Mouse (Mus musculus): ENCODE results near the gene Ppp2r5b. TPM values are rescaled to one million over a fixed set of nuclear protein-coding genes. Genes with fewer than 3 reads are reported as not detected.

Ppp2r5b gene
- total and polyA plus RNA-seq, 3 experiments, result 2.8 to 9.8 (median 3.4) TPM

GRCm38 (mm10) chr19:6178775-6179174, 56.9 kb downstream of the Ppp2r5b start:
- no peak overlapping the region for H3K4me3 ChIP-seq (replicated peaks in 1 of 3; ENCODE audit: low read depth in 2 of 3, low read length in 2 of 3, poor library complexity in 1 of 3)
- H3K9me3 ChIP-seq (replicated peaks; ENCODE audit: low read length), result no peaks in the 10 kb centered on the region
- no peaks in the 10 kb centered on the region for H3K36me3 ChIP-seq (replicated peaks in 1 of 2; ENCODE audit: control insufficient read depth in 1 of 2, insufficient read depth in 1 of 2, low read length in 1 of 2)
- H3K79me2 ChIP-seq (replicated peaks; ENCODE audit: control insufficient read depth, extremely low read depth, insufficient read depth, poor library complexity, severe bottlenecking), result no peaks in the 10 kb centered on the region
- peaks cover 0 to 5% of the 10 kb centered on the region in 2 experiments; a peak in 2 of 4 replicates for H3K4me1 ChIP-seq (ENCODE audit: control insufficient read depth in 1 of 2, insufficient read depth in 2 of 2)
- TF ChIP-seq USF1 (IDR thresholded peaks at IDR 0.05; ENCODE audit: low read depth, low read length), result no peak
- TF ChIP-seq MAZ (IDR thresholded peaks at IDR 0.05; ENCODE audit: low read depth, low read length), result no peak
- no peak for TF ChIP-seq ZMIZ1 (IDR thresholded peaks at IDR 0.05; ENCODE audit: low read depth, low read length)
- TF ChIP-seq MEF2A (IDR thresholded peaks at IDR 0.05; ENCODE audit: borderline replicate concordance, low read depth, low read length), result no peak
- TF ChIP-seq CHD2 (IDR thresholded peaks at IDR 0.05; ENCODE audit: low read length), result no peak
- TF ChIP-seq MAFK (IDR thresholded peaks at IDR 0.05; ENCODE audit: insufficient replicate concordance, low read length), result peak; percentile 74
- TF ChIP-seq PAX5 (IDR thresholded peaks at IDR 0.05; ENCODE audit: low read length), result no peak
- H3K27ac ChIP-seq (ENCODE audit: insufficient read depth, low read depth), result no peak overlapping the region
- H3K27me3 ChIP-seq (replicated peaks), result peaks cover 18% of the 10 kb centered on the region
- no peak overlapping the region for H3K9ac ChIP-seq (ENCODE audit: insufficient read depth, low read depth)
- in situ Hi-C loops (cut with MboI; ENCODE audit: low pct_ligation_motif_present, low pct_unique_long_range_greater_than_20kb, low sequenced_read_pairs) (no loop called here), dilution Hi-C loops (cut with MboI; ENCODE audit: extremely low pct_ligation_motif_present, extremely low pct_unique_long_range_greater_than_20kb, low sequenced_read_pairs) (no loop called here)
- no peak for DNase-seq (ENCODE audit: extremely low read depth)
- H3K4me2 ChIP-seq (ENCODE audit: insufficient read depth, low read depth, poor library complexity, severe bottlenecking), result no peak overlapping the region

Other genes starting within 250 kb of the Ppp2r5b start
Only the 20 nearest of the 29 such genes appear.
- 44.7 and 48.2 TPM in 2 replicates for gene Vps51, start 158.6 kb downstream of the Ppp2r5b start, total RNA-seq (2012; rRNA removed)
- 37.0 and 37.7 TPM in 2 replicates for gene Vps51, start 158.6 kb downstream of the Ppp2r5b start, total RNA-seq (2014; rRNA removed)
- gene Vps51, start 158.6 kb downstream of the Ppp2r5b start, polyA plus RNA-seq (2012; ENCODE audit: insufficient read length, low read depth), result 44.1 and 51.2 TPM in 2 replicates
- gene Tmem262, start 155.8 kb downstream of the Ppp2r5b start, total RNA-seq (2012; rRNA removed), result not detected in 2 replicates
- gene Tmem262, start 155.8 kb downstream of the Ppp2r5b start, total RNA-seq (2014; rRNA removed), result not detected in 2 replicates
- gene Tmem262, start 155.8 kb downstream of the Ppp2r5b start, polyA plus RNA-seq (2012; ENCODE audit: insufficient read length, low read depth), result not detected in 2 replicates
- gene Gm28374, start 153.6 kb downstream of the Ppp2r5b start, total RNA-seq (2012; rRNA removed), result not detected in 2 replicates
- 0.40 and 0.42 TPM in 2 replicates for gene Gm28374, start 153.6 kb downstream of the Ppp2r5b start, total RNA-seq (2014; rRNA removed)
- 0.57 TPM in 1 of 2 replicates, not detected in the other for gene Gm28374, start 153.6 kb downstream of the Ppp2r5b start, polyA plus RNA-seq (2012; ENCODE audit: insufficient read length, low read depth)
- 26.8 and 29.4 TPM in 2 replicates for gene Zfpl1, start 150.9 kb downstream of the Ppp2r5b start, total RNA-seq (2012; rRNA removed)
- 23.1 and 26.1 TPM in 2 replicates for gene Zfpl1, start 150.9 kb downstream of the Ppp2r5b start, total RNA-seq (2014; rRNA removed)
- 30.5 and 40.9 TPM in 2 replicates for gene Zfpl1, start 150.9 kb downstream of the Ppp2r5b start, polyA plus RNA-seq (2012; ENCODE audit: insufficient read length, low read depth)
- 51.5 and 59.2 TPM in 2 replicates for gene Cdca5, start 150.9 kb downstream of the Ppp2r5b start, total RNA-seq (2012; rRNA removed)
- gene Cdca5, start 150.9 kb downstream of the Ppp2r5b start, total RNA-seq (2014; rRNA removed), result 62.7 and 67.8 TPM in 2 replicates
- gene Cdca5, start 150.9 kb downstream of the Ppp2r5b start, polyA plus RNA-seq (2012; ENCODE audit: insufficient read length, low read depth), result 80.6 and 81.6 TPM in 2 replicates
- 0.81 and 0.84 TPM in 2 replicates for gene AC131692.1, start 141.5 kb downstream of the Ppp2r5b start, total RNA-seq (2012; rRNA removed)
- 0.42 and 0.74 TPM in 2 replicates for gene AC131692.1, start 141.5 kb downstream of the Ppp2r5b start, total RNA-seq (2014; rRNA removed)
- gene AC131692.1, start 141.5 kb downstream of the Ppp2r5b start, polyA plus RNA-seq (2012; ENCODE audit: insufficient read length, low read depth), result 4.6 and 4.7 TPM in 2 replicates
- gene Naaladl1, start 130.1 kb downstream of the Ppp2r5b start, total RNA-seq (2012; rRNA removed), result 0.25 and 0.34 TPM in 2 replicates
- 0.20 and 0.24 TPM in 2 replicates for gene Naaladl1, start 130.1 kb downstream of the Ppp2r5b start, total RNA-seq (2014; rRNA removed)
- gene Naaladl1, start 130.1 kb downstream of the Ppp2r5b start, polyA plus RNA-seq (2012; ENCODE audit: insufficient read length, low read depth), result 1.1 and 1.9 TPM in 2 replicates
- 27.0 and 31.0 TPM in 2 replicates for gene Sac3d1, start 117.2 kb downstream of the Ppp2r5b start, total RNA-seq (2012; rRNA removed)
- gene Sac3d1, start 117.2 kb downstream of the Ppp2r5b start, total RNA-seq (2014; rRNA removed), result 24.6 and 31.9 TPM in 2 replicates
- 26.9 and 29.8 TPM in 2 replicates for gene Sac3d1, start 117.2 kb downstream of the Ppp2r5b start, polyA plus RNA-seq (2012; ENCODE audit: insufficient read length, low read depth)
- 15.6 and 17.4 TPM in 2 replicates for gene Snx15, start 107.6 kb downstream of the Ppp2r5b start, total RNA-seq (2012; rRNA removed)
- 14.0 and 15.3 TPM in 2 replicates for gene Snx15, start 107.6 kb downstream of the Ppp2r5b start, total RNA-seq (2014; rRNA removed)
- 14.4 and 15.7 TPM in 2 replicates for gene Snx15, start 107.6 kb downstream of the Ppp2r5b start, polyA plus RNA-seq (2012; ENCODE audit: insufficient read length, low read depth)
- not detected in 2 replicates for gene Batf2, start 94.9 kb downstream of the Ppp2r5b start, total RNA-seq (2012; rRNA removed)
- gene Batf2, start 94.9 kb downstream of the Ppp2r5b start, total RNA-seq (2014; rRNA removed), result not detected in 2 replicates
- not detected in 2 replicates for gene Batf2, start 94.9 kb downstream of the Ppp2r5b start, polyA plus RNA-seq (2012; ENCODE audit: insufficient read length, low read depth)
- gene Arl2, start 94.3 kb downstream of the Ppp2r5b start, total RNA-seq (2012; rRNA removed), result 35.4 and 48.4 TPM in 2 replicates
- gene Arl2, start 94.3 kb downstream of the Ppp2r5b start, total RNA-seq (2014; rRNA removed), result 23.9 and 27.9 TPM in 2 replicates
- 28.0 and 36.9 TPM in 2 replicates for gene Arl2, start 94.3 kb downstream of the Ppp2r5b start, polyA plus RNA-seq (2012; ENCODE audit: insufficient read length, low read depth)
- gene Majin, start 51.5 kb downstream of the Ppp2r5b start, total RNA-seq (2012; rRNA removed), result not detected in 2 replicates
- not detected in 2 replicates for gene Majin, start 51.5 kb downstream of the Ppp2r5b start, total RNA-seq (2014; rRNA removed)
- not detected in 2 replicates for gene Majin, start 51.5 kb downstream of the Ppp2r5b start, polyA plus RNA-seq (2012; ENCODE audit: insufficient read length, low read depth)
- gene Gpha2, start 9.5 kb downstream of the Ppp2r5b start, total RNA-seq (2012; rRNA removed), result not detected in 2 replicates
- gene Gpha2, start 9.5 kb downstream of the Ppp2r5b start, total RNA-seq (2014; rRNA removed), result not detected in 2 replicates
- not detected in 2 replicates for gene Gpha2, start 9.5 kb downstream of the Ppp2r5b start, polyA plus RNA-seq (2012; ENCODE audit: insufficient read length, low read depth)
- gene Atg2a, start 5.8 kb upstream of the Ppp2r5b start, total RNA-seq (2012; rRNA removed), result 9.5 and 10.0 TPM in 2 replicates
- gene Atg2a, start 5.8 kb upstream of the Ppp2r5b start, total RNA-seq (2014; rRNA removed), result 2.3 and 2.8 TPM in 2 replicates
- 9.4 and 13.9 TPM in 2 replicates for gene Atg2a, start 5.8 kb upstream of the Ppp2r5b start, polyA plus RNA-seq (2012; ENCODE audit: insufficient read length, low read depth)
- 231 and 400 TPM in 2 replicates for gene Ehd1, start 40.9 kb upstream of the Ppp2r5b start, total RNA-seq (2012; rRNA removed)
- 97.4 and 131 TPM in 2 replicates for gene Ehd1, start 40.9 kb upstream of the Ppp2r5b start, total RNA-seq (2014; rRNA removed)
- 245 and 301 TPM in 2 replicates for gene Ehd1, start 40.9 kb upstream of the Ppp2r5b start, polyA plus RNA-seq (2012; ENCODE audit: insufficient read length, low read depth)
- 4.1 and 4.2 TPM in 2 replicates for gene Cdc42bpg, start 70.6 kb upstream of the Ppp2r5b start, total RNA-seq (2012; rRNA removed)
- 0.65 and 0.79 TPM in 2 replicates for gene Cdc42bpg, start 70.6 kb upstream of the Ppp2r5b start, total RNA-seq (2014; rRNA removed)
- gene Cdc42bpg, start 70.6 kb upstream of the Ppp2r5b start, polyA plus RNA-seq (2012; ENCODE audit: insufficient read length, low read depth), result 2.3 and 2.6 TPM in 2 replicates
- 42.9 and 43.0 TPM in 2 replicates for gene Men1, start 99.1 kb upstream of the Ppp2r5b start, total RNA-seq (2012; rRNA removed)
- gene Men1, start 99.1 kb upstream of the Ppp2r5b start, total RNA-seq (2014; rRNA removed), result 23.5 and 24.9 TPM in 2 replicates
- gene Men1, start 99.1 kb upstream of the Ppp2r5b start, polyA plus RNA-seq (2012; ENCODE audit: insufficient read length, low read depth), result 50.7 and 67.8 TPM in 2 replicates
- gene Map4k2, start 105.3 kb upstream of the Ppp2r5b start, total RNA-seq (2012; rRNA removed), result 77.6 and 95.2 TPM in 2 replicates
- 55.5 and 56.7 TPM in 2 replicates for gene Map4k2, start 105.3 kb upstream of the Ppp2r5b start, total RNA-seq (2014; rRNA removed)
- 119 and 127 TPM in 2 replicates for gene Map4k2, start 105.3 kb upstream of the Ppp2r5b start, polyA plus RNA-seq (2012; ENCODE audit: insufficient read length, low read depth)
- gene Sf1, start 127.8 kb upstream of the Ppp2r5b start, total RNA-seq (2012; rRNA removed), result 70.4 and 83.2 TPM in 2 replicates
- 54.5 and 64.7 TPM in 2 replicates for gene Sf1, start 127.8 kb upstream of the Ppp2r5b start, total RNA-seq (2014; rRNA removed)
- 229 and 251 TPM in 2 replicates for gene Sf1, start 127.8 kb upstream of the Ppp2r5b start, polyA plus RNA-seq (2012; ENCODE audit: insufficient read length, low read depth)
- gene Pygm, start 148.5 kb upstream of the Ppp2r5b start, total RNA-seq (2012; rRNA removed), result 0.47 and 0.63 TPM in 2 replicates
- 0.32 and 0.92 TPM in 2 replicates for gene Pygm, start 148.5 kb upstream of the Ppp2r5b start, total RNA-seq (2014; rRNA removed)
- 1.2 and 2.0 TPM in 2 replicates for gene Pygm, start 148.5 kb upstream of the Ppp2r5b start, polyA plus RNA-seq (2012; ENCODE audit: insufficient read length, low read depth)